In the genomic region with DNA sequence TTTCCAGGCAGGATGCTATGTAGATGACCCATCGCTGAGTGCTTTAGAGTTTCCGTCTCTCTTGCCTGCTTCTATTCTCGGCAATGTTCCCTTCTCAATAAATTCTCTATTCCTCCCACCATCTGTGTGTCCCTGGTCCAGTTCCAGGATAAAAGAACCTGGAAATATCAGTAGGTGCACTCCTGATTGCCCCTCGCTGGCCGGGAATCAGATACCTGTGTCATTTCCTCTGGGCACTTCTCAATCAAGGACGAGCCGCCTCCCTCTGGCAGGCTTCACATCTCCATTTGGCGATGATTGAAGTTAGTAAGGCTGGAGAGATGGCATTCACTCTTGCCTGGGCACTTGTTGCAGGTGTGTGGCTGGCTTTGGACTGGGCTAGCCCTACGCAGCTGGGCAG, we compare ENCODE assay signal across 25 mouse cellular contexts. TPM values are rescaled to one million over a fixed set of nuclear protein-coding genes. Genes with fewer than 3 reads are reported as not detected.
DNase-seq lines count a peak whose midpoint lies in the region; ATAC-seq and TF ChIP-seq lines count a peak whose summit lies in the region.
"Had no signal": no experiment of that assay in that cellular context is flagged by ENCODE, and none has a peak within 500 bp of the region (broad histone marks: within the 10 kb centered on the region; RNA-seq: fewer than 3 reads in every experiment).

No protein-coding gene starts in this region.

- H3K27ac ChIP-seq in layer of hippocampus, adult 2 months: peak overlapping the region; percentile 59
- H3K27ac ChIP-seq: embryonic facial prominence, embryonic 10.5 days; embryonic facial prominence, embryonic 13.5 days; forebrain, embryonic 12.5 days; forebrain, embryonic 15.5 days; heart, embryonic 15.5 days; hindbrain, embryonic 14.5 days had no signal

- DNase-seq in cerebellum, adult 11 months: peak; percentile 22
- DNase-seq in layer of hippocampus, adult 2 months (ENCODE audit: low spot score in 2 of 2): no peak
- no peak for DNase-seq in layer of hippocampus, adult 18-20 months (ENCODE audit: low spot score in 2 of 2)
- peak; percentile 57 for DNase-seq in cerebellum, adult 9-11 months
- DNase-seq in ovary, postnatal 36 days (ENCODE audit: low spot score): no peak
- DNase-seq in lung, postnatal 36 days: no peak
- DNase-seq: adrenal gland, adult 8-10 months; adrenal gland, postnatal 25 days; embryo, embryonic 11 days; gastrocnemius, postnatal 25 days; heart, adult 18-20 months; heart, postnatal 10 days; heart, postnatal 4 days had no signal

- no peak for TF ChIP-seq CTCF in layer of hippocampus, adult 2 months (conservative IDR thresholded peaks at IDR 0.05)

- ATAC-seq in cerebellum, adult (ENCODE audit: insufficient number of reproducible peaks, low FRiP score, low TSS enrichment): no peak
- ATAC-seq: activated CD4-positive, CD25-positive, alpha-beta regulatory T cell, adult 4 months; forebrain, embryonic 15.5 days; intestine, postnatal 0 days had no signal

- no peak overlapping the region for H3K4me3 ChIP-seq in layer of hippocampus, adult 2 months
- H3K4me3 ChIP-seq: embryonic facial prominence, embryonic 10.5 days; embryonic facial prominence, embryonic 13.5 days; erythroblast, embryonic 14.5 days; forebrain, embryonic 12.5 days; forebrain, embryonic 15.5 days; heart, embryonic 12.5 days; heart, embryonic 15.5 days had no signal

RNA-seq across cellular contexts. Expression of a gene that starts 54.5 kb away (rescaled TPM):
- 100 to 1,000 TPM in 1 of 2 experiments, 10 to 100 TPM in 1; 95.8 to 102 TPM for total RNA-seq in layer of hippocampus, adult 2 months (2021)
- total RNA-seq in layer of hippocampus, adult 18-20 months (2021): 10 to 100 TPM; 81.6 to 85.3 TPM
- total RNA-seq: gastrocnemius, adult 8-10 months; gastrocnemius, postnatal 25 days; heart, postnatal 10 days; heart, postnatal 4 days had no signal

Comparison
In these comparisons a context has a peak if more than half of its experiments do, and no peak if none do; other contexts are left out.
1. DNase-seq: peak in cerebellum, adult 11 months (single experiment) and cerebellum, adult 9-11 months (single experiment); none in layer of hippocampus, adult 2 months (0 of 2), layer of hippocampus, adult 18-20 months (0 of 2), ovary, postnatal 36 days (single experiment) and lung, postnatal 36 days (single experiment).